Mouse (Mus musculus): Measurements from ENCODE around the gene Clec11a.

- TF ChIP-seq CTCF (IDR thresholded peaks at IDR 0.05; ENCODE audit: low read depth, low read length) (peak; percentile 95), POLR2A (IDR thresholded peaks at IDR 0.05; ENCODE audit: insufficient read depth, low read length) (no peak), EP300 (IDR thresholded peaks at IDR 0.05; ENCODE audit: insufficient read depth, low read depth, low read length) (no peak)
These were observed 43.7 kb downstream of the Clec11a start for GRCm38 (mm10) chr7:44262791-44263643.

Measured in ES-Bruce4 (cell line).